Mouse (Mus musculus) MEL (cell line): ENCODE measurements at regions not wholly inside any gene's neighbourhood (a gene's known extent, or its start where the extent isn't known, plus 50 kb on each side); places are given as distances from the start of the nearest gene placed in this dataset.

Experiments
- DNase-seq: peaks from one replicate; pipeline ENCODE4 v3.0.0; 2011; ENCODE audit warnings: low read depth, low spot score
- H3K27ac ChIP-seq: 2 replicates; pipeline ENCODE4 v1.5.1; 2012; ENCODE audit warnings: low read depth, mild to moderate bottlenecking, control low read depth, low read length, moderate library complexity; ENCODE audit not compliant: control insufficient read depth
- H3K27me3 ChIP-seq, 2 experiments: fragments of 150-350 bp in 1 of 2; sonication (generic) in 1 of 2; 2 replicates each; pipeline ENCODE4 v1.6.1; 2012; ENCODE audit warnings: low read length in 2 of 2, mild to moderate bottlenecking in 2 of 2, improper control_type of control experiment in 1 of 2, moderate library complexity in 1 of 2; ENCODE audit not compliant: insufficient read depth in 2 of 2, control insufficient read depth in 1 of 2
- H3K36me3 ChIP-seq, 2 experiments: 2 replicates each; pipeline ENCODE4 v1.6.1; 2012 to 2014; ENCODE audit warnings: low read length in 2 of 2, improper control_type of control experiment in 1 of 2, inconsistent platforms in 1 of 2, mild to moderate bottlenecking in 1 of 2; ENCODE audit not compliant: insufficient read depth in 2 of 2, control insufficient read depth in 1 of 2
- H3K4me1 ChIP-seq, 2 experiments: fragments of 150-350 bp in 1 of 2; sonication (generic) in 1 of 2; 2 replicates each; pipeline ENCODE4 v1.6.1; 2012; ENCODE audit warnings: low read length in 2 of 2, improper control_type of control experiment in 1 of 2, mild to moderate bottlenecking in 1 of 2; ENCODE audit not compliant: insufficient read depth in 2 of 2, control insufficient read depth in 1 of 2
- H3K4me3 ChIP-seq, 2 experiments: fragments of 150-350 bp in 1 of 2; sonication (generic) in 1 of 2; 2 replicates each; pipeline ENCODE4 v1.5.1; 2012; ENCODE audit warnings: low read depth in 2 of 2, low read length in 2 of 2, mild to moderate bottlenecking in 2 of 2, moderate library complexity in 2 of 2, control low read depth in 1 of 2, improper control_type of control experiment in 1 of 2; ENCODE audit not compliant: control insufficient read depth in 1 of 2, insufficient read depth in 1 of 2
- H3K79me2 ChIP-seq: 2 replicates; pipeline ENCODE4 v1.6.1; 2012; ENCODE audit warnings: mild to moderate bottlenecking, low read length, moderate library complexity; ENCODE audit not compliant: control insufficient read depth, poor library complexity, insufficient read depth
- H3K9ac ChIP-seq: 2 replicates; pipeline ENCODE4 v1.6.1; 2012; ENCODE audit warnings: low read depth, mild to moderate bottlenecking, control low read depth, low read length, moderate library complexity; ENCODE audit not compliant: control insufficient read depth, poor library complexity, severe bottlenecking
- H3K9me3 ChIP-seq: fragments of 150-350 bp; sonication (generic); replicated peaks from 2 replicates; pipeline ENCODE4 v1.6.1; 2012; ENCODE audit warnings: mild to moderate bottlenecking, low read length, improper control_type of control experiment, moderate library complexity; ENCODE audit not compliant: insufficient read depth
- CHD2 ChIP-seq: IDR thresholded peaks from 2 replicates; pipeline ENCODE4 v1.6.1; 2011; ENCODE audit warnings: low read length, improper control_type of control experiment
- CTCF ChIP-seq, 3 experiments: IDR thresholded peaks in 2 of 3; conservative IDR thresholded peaks in 1 of 3; 2 replicates each; pipeline ENCODE4 v1.5.1; 2011 to 2012; ENCODE audit warnings: low read length in 3 of 3, low read depth in 2 of 3, mild to moderate bottlenecking in 2 of 3, improper control_type of control experiment in 1 of 3, inconsistent platforms in 1 of 3, mixed read lengths in 1 of 3, moderate library complexity in 1 of 3; ENCODE audit not compliant: control insufficient read depth in 1 of 3, insufficient read depth in 1 of 3, poor library complexity in 1 of 3, severe bottlenecking in 1 of 3
- GABPA ChIP-seq: IDR thresholded peaks from 2 replicates; pipeline ENCODE4 v1.6.1; 2012; ENCODE audit warnings: low read depth, mild to moderate bottlenecking, inconsistent platforms, low read length, improper control_type of control experiment, moderate library complexity
- GATA1 ChIP-seq: IDR thresholded peaks from 2 replicates; pipeline ENCODE4 v1.6.1; 2011; ENCODE audit warnings: low read depth, low read length, improper control_type of control experiment
- HCFC1 ChIP-seq: IDR thresholded peaks from 2 replicates; pipeline ENCODE4 v1.6.1; 2012; ENCODE audit warnings: low read depth, mild to moderate bottlenecking, inconsistent platforms, low read length, improper control_type of control experiment, moderate library complexity
- KAT2A ChIP-seq: conservative IDR thresholded peaks from 2 replicates; pipeline ENCODE4 v1.6.1; 2012; ENCODE audit warnings: low read depth, low read length, improper control_type of control experiment, inconsistent platforms
- MAFK ChIP-seq: IDR thresholded peaks from 2 replicates; pipeline ENCODE4 v1.6.1; 2011; ENCODE audit warnings: low read depth, mild to moderate bottlenecking, low read length, improper control_type of control experiment, borderline replicate concordance
- MEF2A ChIP-seq: IDR thresholded peaks from 2 replicates; pipeline ENCODE4 v1.6.1; 2014; ENCODE audit warnings: low read depth, mild to moderate bottlenecking, inconsistent platforms, low read length, improper control_type of control experiment; ENCODE audit not compliant: poor library complexity, insufficient replicate concordance, severe bottlenecking; ENCODE audit errors: extremely low read depth
- MYB ChIP-seq: IDR thresholded peaks from 2 replicates; pipeline ENCODE4 v1.6.1; 2011; ENCODE audit warnings: mild to moderate bottlenecking, low read depth, low read length, improper control_type of control experiment
- NELFE ChIP-seq: IDR thresholded peaks from 2 replicates; pipeline ENCODE4 v1.6.1; 2011; ENCODE audit warnings: low read depth, low read length, improper control_type of control experiment
- NRF1 ChIP-seq: IDR thresholded peaks from 2 replicates; pipeline ENCODE4 v1.6.1; 2014; ENCODE audit warnings: low read depth, mild to moderate bottlenecking, inconsistent platforms, low read length, improper control_type of control experiment, moderate library complexity; ENCODE audit not compliant: poor library complexity, insufficient read depth, severe bottlenecking
- POLR2AphosphoS2 ChIP-seq: IDR thresholded peaks from 2 replicates; pipeline ENCODE4 v1.6.1; 2011; ENCODE audit warnings: low read length, improper control_type of control experiment
- POLR2AphosphoS5 ChIP-seq: IDR thresholded peaks from 2 replicates; pipeline ENCODE4 v1.6.1; 2012; ENCODE audit warnings: low read depth, borderline replicate concordance, mild to moderate bottlenecking, inconsistent platforms, low read length, moderate library complexity, mixed read lengths
- RAD21 ChIP-seq: IDR thresholded peaks from 2 replicates; pipeline ENCODE4 v1.6.1; 2011; ENCODE audit warnings: mild to moderate bottlenecking, low read depth, low read length, improper control_type of control experiment
- RCOR1 ChIP-seq: IDR thresholded peaks from 2 replicates; pipeline ENCODE4 v1.6.1; 2012; ENCODE audit warnings: low read depth, mild to moderate bottlenecking, inconsistent platforms, low read length, improper control_type of control experiment
- TBP ChIP-seq: IDR thresholded peaks from 2 replicates; pipeline ENCODE4 v1.8.0; 2011; ENCODE audit warnings: low read depth, low read length, improper control_type of control experiment
- UBTF ChIP-seq: IDR thresholded peaks from 2 replicates; pipeline ENCODE4 v1.6.1; 2012; ENCODE audit warnings: low read depth, mild to moderate bottlenecking, inconsistent platforms, low read length, improper control_type of control experiment, moderate library complexity, borderline replicate concordance; ENCODE audit not compliant: insufficient read depth
- USF2 ChIP-seq, 2 experiments: IDR thresholded peaks; 2 replicates each; pipeline ENCODE4 v1.6.1; 2011 to 2012; ENCODE audit warnings: improper control_type of control experiment in 2 of 2, low read length in 2 of 2, borderline replicate concordance in 1 of 2, inconsistent platforms in 1 of 2, low read depth in 1 of 2, mild to moderate bottlenecking in 1 of 2; ENCODE audit not compliant: insufficient read depth in 1 of 2
- ZC3H11A ChIP-seq: IDR thresholded peaks from 2 replicates; pipeline ENCODE4 v1.6.1; 2012; ENCODE audit warnings: low read depth, mild to moderate bottlenecking, inconsistent platforms, low read length, improper control_type of control experiment
- ZNF384 ChIP-seq: IDR thresholded peaks from 2 replicates; pipeline ENCODE4 v1.6.1; 2012; ENCODE audit warnings: low read depth, mild to moderate bottlenecking, inconsistent platforms, low read length, improper control_type of control experiment

- H3K27me3 ChIP-seq = no peaks in the 10 kb centered on the region
- no peaks in the 10 kb centered on the region for H3K9me3 ChIP-seq
- no peak overlapping the region for H3K9ac ChIP-seq
- no peaks in the 10 kb centered on the region for H3K79me2 ChIP-seq
- H3K4me1 ChIP-seq = no peaks in the 10 kb centered on the region
- TF ChIP-seq KAT2A (no peak), MEF2A (no peak), POLR2AphosphoS5 (no peak), TBP (no peak), GABPA (no peak), MAFK (no peak), MYB (no peak), POLR2AphosphoS2 (no peak), NRF1 (no peak), RAD21 (no peak), CHD2 (no peak), USF2 (IDR thresholded peaks at IDR 0.05; ENCODE audit: borderline replicate concordance in 1 of 2, insufficient read depth in 1 of 2, low read depth in 1 of 2, low read length in 2 of 2) (no peak), ZNF384 (no peak), ZC3H11A (no peak), CTCF (IDR thresholded peaks at IDR 0.05 in 2 of 3, conservative IDR thresholded peaks at IDR 0.05 in 1 of 3; ENCODE audit: control insufficient read depth in 1 of 3, insufficient read depth in 1 of 3, low read depth in 2 of 3, low read length in 3 of 3, poor library complexity in 1 of 3, severe bottlenecking in 1 of 3) (no peak), UBTF (no peak), GATA1 (no peak), HCFC1 (no peak), RCOR1 (no peak), NELFE (no peak)
- TF ChIP-seq, all 39 proteins: peak for 0
- Histone ChIP-seq H3K27ac (no peak overlapping the region), H3K36me3 (no peaks in the 10 kb centered on the region), H3K4me3 (no peak overlapping the region)
- no peak for DNase-seq
Measured at GRCm38 (mm10) chrX:112886539-112886938, 188.1 kb upstream of the Pof1b start.
